Mouse (Mus musculus) small intestine, adult 2 months (tissue): ENCODE measurements around the gene Olfr568.

ENCODE experiments used
- CTCF ChIP-seq: fragments of 200-500 bp; IDR thresholded peaks from 2 replicates; pipeline ENCODE4 v1.5.1; 2012; ENCODE audit warnings: low read depth, mild to moderate bottlenecking, control low read depth, inconsistent platforms, low read length, moderate library complexity, mixed read lengths; ENCODE audit not compliant: insufficient replicate concordance, insufficient read length; ENCODE audit errors: extremely low read depth
- POLR2A ChIP-seq: fragments of 200-500 bp; IDR thresholded peaks from 2 replicates; pipeline ENCODE4 v1.6.1; 2012; ENCODE audit warnings: low read depth, mild to moderate bottlenecking, control low read depth, inconsistent platforms, low read length, moderate library complexity

- TF ChIP-seq CTCF (no peak), POLR2A (no peak)
Measured at GRCm38 (mm10) chr7:102876822-102877221, at the start of gene Olfr568.
